9 mouse cellular contexts compared by ENCODE assay signal in the genomic region with DNA sequence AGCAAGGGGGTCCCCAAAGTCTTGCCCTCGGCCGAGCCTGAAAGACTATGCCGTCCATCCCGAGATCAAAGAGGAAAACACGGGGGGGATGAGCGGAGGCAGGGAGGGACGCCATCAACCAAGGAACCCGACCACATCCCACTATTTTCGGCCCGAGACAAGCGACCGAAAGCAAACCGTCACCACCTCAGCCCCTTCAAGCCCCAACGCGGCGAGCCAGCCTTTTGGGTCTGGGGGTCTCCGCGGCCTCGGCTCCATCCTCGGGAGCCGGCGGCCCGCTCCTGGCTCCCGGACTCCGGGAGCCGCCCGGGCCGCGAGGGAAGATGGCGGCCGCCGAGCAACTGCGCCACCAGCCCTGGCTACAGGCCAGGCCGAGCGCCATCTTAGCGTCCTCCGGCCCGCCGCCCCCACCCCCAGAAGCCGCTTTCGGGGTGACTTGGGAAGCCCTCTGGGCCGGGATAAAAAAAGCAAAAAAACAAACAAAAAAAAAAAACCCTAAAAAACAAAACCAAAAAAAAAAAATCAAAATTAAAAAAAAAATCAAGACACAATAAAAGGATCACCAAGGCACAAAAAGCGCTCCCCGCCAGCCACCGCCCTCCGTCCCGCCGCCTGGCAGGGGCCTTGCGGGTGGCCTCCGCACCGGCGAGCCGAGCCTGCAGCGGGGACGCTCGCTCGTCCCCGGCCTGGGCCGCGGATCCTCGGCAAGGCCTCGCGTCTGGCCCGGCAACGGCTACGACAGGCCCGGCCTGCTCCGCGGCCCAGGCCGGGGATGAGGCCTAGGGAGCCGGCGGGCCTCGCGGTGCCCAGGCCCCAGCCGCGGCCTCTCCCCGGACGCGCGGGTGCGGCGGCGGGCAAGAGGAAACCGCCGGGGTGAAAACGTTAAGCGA. TPM values are rescaled to one million over a fixed set of nuclear protein-coding genes. Genes with fewer than 3 reads are reported as not detected.
DNase-seq lines count a peak whose midpoint lies in the region; ATAC-seq and TF ChIP-seq lines count a peak whose summit lies in the region.
"Had no signal": no experiment of that assay in that cellular context is flagged by ENCODE, and none has a peak within 500 bp of the region (broad histone marks: within the 10 kb centered on the region; RNA-seq: fewer than 3 reads in every experiment).

No protein-coding gene starts in this region.

- intact Hi-C loops in left cerebral cortex, postnatal 10 days (cut with DNase I), result loop anchor here (2.0 kb wide), 1 partner anchor 32 kb away; no protein-coding TSS in a partner anchor

- H3K4me2 ChIP-seq in hindbrain, embryonic 16.5 days (ENCODE audit: low read length), result peak overlapping the region; percentile 77

- WGBS in hindbrain, embryonic 16.5 days, result under 1% methylated on average over 87 of the region's 87 CpGs

- H3K4me1 ChIP-seq in hindbrain, embryonic 16.5 days (ENCODE audit: control insufficient read depth, insufficient read depth, low read depth, low read length), result peaks cover 34% of the 10 kb centered on the region
- H3K4me1 ChIP-seq in megakaryocyte, embryonic 14.5 days, result peaks cover 31% of the 10 kb centered on the region

- DNase-seq in Patski (ENCODE audit: low read depth, low spot score), result no peak
- DNase-seq in cerebellum, postnatal 14 days, result peak; percentile 94 to 95
- peak; percentile 81 for DNase-seq in gastrocnemius, adult 18-20 months (ENCODE audit: low spot score)
- DNase-seq in left cerebral cortex, postnatal 10 days (ENCODE audit: extremely low spot score in 1 of 2, low spot score in 2 of 2), result peak; percentile 75 to 93
- DNase-seq in right cerebral cortex, postnatal 10 days (ENCODE audit: low spot score in 2 of 2), result peak; percentile 87 to 90
- DNase-seq in urinary bladder, postnatal 14 days (ENCODE audit: low spot score), result peak; percentile 83

- POLR2A ChIA-PET in Patski (lab: Charles Lee), result interaction anchor here (0.6 to 1.8 kb wide), 3 partner anchors 14 to 54 kb away, joined by 3 to 4 read pairs (median 3); no protein-coding TSS in a partner anchor

- CTCF ChIA-PET in Patski (lab: Charles Lee), result no interaction called here

- ATAC-seq in Patski, result peak; percentile 37
- peak; percentile 13; the same call in 1 of the 2 replicates for ATAC-seq in hindbrain, embryonic 16.5 days

- TF ChIP-seq CTCF in Patski (IDR thresholded peaks at IDR 0.05), result no peak

- H3K9me3 ChIP-seq in hindbrain, embryonic 16.5 days (ENCODE audit: control insufficient read depth, low read length), result no peaks in the 10 kb centered on the region
- H3K9me3 ChIP-seq in megakaryocyte, embryonic 14.5 days, result no peaks in the 10 kb centered on the region

- H3K9ac ChIP-seq in hindbrain, embryonic 16.5 days (ENCODE audit: low read depth, low read length), result peak overlapping the region; percentile 100

- H3K27ac ChIP-seq in hindbrain, embryonic 16.5 days (ENCODE audit: low read depth, low read length), result peak overlapping the region; percentile 100

- in situ Hi-C loops in Patski (cut with MboI; ENCODE audit: low pct_unique_long_range_greater_than_20kb), result no loop called here

- no peaks in the 10 kb centered on the region for H3K27me3 ChIP-seq in Patski
- H3K27me3 ChIP-seq in hindbrain, embryonic 16.5 days (replicated peaks; ENCODE audit: control insufficient read depth, insufficient read depth, low read length), result no peaks in the 10 kb centered on the region
- H3K27me3 ChIP-seq in megakaryocyte, embryonic 14.5 days (replicated peaks), result no peaks in the 10 kb centered on the region

- no peaks in the 10 kb centered on the region for H3K36me3 ChIP-seq in hindbrain, embryonic 16.5 days (ENCODE audit: control insufficient read depth, insufficient read depth, low read length)
- peaks cover 20% of the 10 kb centered on the region for H3K36me3 ChIP-seq in megakaryocyte, embryonic 14.5 days (replicated peaks; ENCODE audit: low read length)

- peak overlapping the region; percentile 90 for H3K4me3 ChIP-seq in hindbrain, embryonic 16.5 days (ENCODE audit: low read length)
- peak overlapping the region; percentile 96 for H3K4me3 ChIP-seq in megakaryocyte, embryonic 14.5 days (replicated peaks)

RNA-seq across cellular contexts. Expression of gene Bicral, which starts 1.6 kb away (rescaled TPM):
- 16.4 TPM for polyA plus RNA-seq in Patski (2021)
- total RNA-seq in gastrocnemius, adult 18-20 months (2021), result 10 to 100 TPM in 1 of 2 experiments, 1 to 10 TPM in 1; 9.3 to 13.7 TPM
- 6.0 and 6.2 TPM in 2 replicates for polyA plus RNA-seq in hindbrain, embryonic 16.5 days (2015; fragmentation: Nextera tagmentation; extraction: Ambion mirVana)
- 10 to 100 TPM; 36.5 to 36.6 TPM for total RNA-seq in left cerebral cortex, postnatal 10 days (2021)
- 0.62 and 1.8 TPM in 2 replicates for polyA plus RNA-seq in megakaryocyte, embryonic 14.5 days (2012; ENCODE audit: insufficient read depth, low replicate concordance)

RNA-seq across cellular contexts. Expression of gene Tbcc, which starts 33.8 kb away (rescaled TPM):
- polyA plus RNA-seq in Patski (2021), result 36.4 TPM
- 1 to 10 TPM; 7.1 to 7.4 TPM for total RNA-seq in gastrocnemius, adult 18-20 months (2021)
- polyA plus RNA-seq in hindbrain, embryonic 16.5 days (2015; fragmentation: Nextera tagmentation; extraction: Ambion mirVana), result 52.6 and 53.6 TPM in 2 replicates
- total RNA-seq in left cerebral cortex, postnatal 10 days (2021), result 10 to 100 TPM; 29.9 to 37.5 TPM
- polyA plus RNA-seq in megakaryocyte, embryonic 14.5 days (2012; ENCODE audit: insufficient read depth, low replicate concordance), result 23.7 and 40.2 TPM in 2 replicates

RNA-seq across cellular contexts. Expression of gene Prph2, which starts 53.5 kb away (rescaled TPM):
- not detected for polyA plus RNA-seq in Patski (2021)
- not detected for total RNA-seq in gastrocnemius, adult 18-20 months (2021)
- polyA plus RNA-seq in hindbrain, embryonic 16.5 days (2015; fragmentation: Nextera tagmentation; extraction: Ambion mirVana), result not detected in 2 replicates
- not detected for total RNA-seq in left cerebral cortex, postnatal 10 days (2021)
- polyA plus RNA-seq in megakaryocyte, embryonic 14.5 days (2012; ENCODE audit: insufficient read depth, low replicate concordance), result 0.13 TPM in 1 of 2 replicates, not detected in the other
- total RNA-seq: layer of hippocampus, adult 8-10 months had no signal
